Mouse (Mus musculus) midbrain, postnatal 0 days (tissue): ENCODE measurements around the gene Hip1r. TPM values are rescaled to one million over a fixed set of nuclear protein-coding genes. Genes with fewer than 3 reads are reported as not detected.
A peak's percentile ranks its signal among the peaks of the same experiment; 100 is the strongest.

ENCODE experiments used
- ATAC-seq: fragments of 200-750 bp; cut with Nextera tagmentation; 2 replicates; pipeline ENCODE4 v1.8.0; 2017; ENCODE audit warnings: moderate number of reproducible peaks, mild to moderate bottlenecking, moderate TSS enrichment, moderate library complexity; ENCODE audit not compliant: low FRiP score
- DNase-seq: peaks from one replicate; pipeline ENCODE4 v3.0.0-alpha.2; 2015; ENCODE audit warnings: low spot score
- H3K27ac ChIP-seq: fragments of 300-500 bp; sonication (generic); 2 replicates; pipeline ENCODE4 v1.5.1; 2014; ENCODE audit warnings: low read depth, mild to moderate bottlenecking, low read length, mixed read lengths
- H3K27me3 ChIP-seq: fragments of 300-500 bp; sonication (generic); 2 replicates; pipeline ENCODE4 v1.6.1; 2014; ENCODE audit warnings: low read length, control low read depth, mixed read lengths; ENCODE audit not compliant: insufficient read depth
- H3K36me3 ChIP-seq: fragments of 300-500 bp; sonication (generic); 2 replicates; pipeline ENCODE4 v1.6.1; 2014; ENCODE audit warnings: low read length, control low read depth, mixed read lengths; ENCODE audit not compliant: insufficient read depth
- H3K4me1 ChIP-seq: fragments of 300-500 bp; sonication (generic); 2 replicates; pipeline ENCODE4 v1.6.1; 2014; ENCODE audit warnings: mild to moderate bottlenecking, control low read depth, antibody characterized with exemption, low read length, mixed read lengths; ENCODE audit not compliant: insufficient read depth
- H3K4me2 ChIP-seq: fragments of 300-500 bp; sonication (generic); 2 replicates; pipeline ENCODE4 v1.6.1; 2014; ENCODE audit warnings: low read depth, mild to moderate bottlenecking, low read length, mixed read lengths; ENCODE audit not compliant: poor library complexity, severe bottlenecking
- H3K4me3 ChIP-seq: fragments of 300-500 bp; sonication (generic); 2 replicates; pipeline ENCODE4 v1.5.1; 2014; ENCODE audit warnings: low read depth, mild to moderate bottlenecking, low read length, moderate library complexity
- H3K9ac ChIP-seq: fragments of 300-500 bp; sonication (generic); replicated peaks from 2 replicates; pipeline ENCODE4 v1.6.1; 2014; ENCODE audit warnings: mild to moderate bottlenecking, low read length, moderate library complexity, mixed read lengths; ENCODE audit not compliant: poor library complexity, severe bottlenecking
- H3K9me3 ChIP-seq: fragments of 300-500 bp; sonication (generic); 2 replicates; pipeline ENCODE4 v1.6.1; 2016; ENCODE audit warnings: low read length, control low read depth
- CTCF ChIP-seq: IDR thresholded peaks from 2 replicates; pipeline ENCODE4 v1.5.1; 2016; ENCODE audit warnings: antibody characterized with exemption, mild to moderate bottlenecking
- WGBS: fragments of 180-500 bp; shearing (Covaris S2); extraction: QIAGEN DNeasy Blood & Tissue Kit; methylation state at CpG from one replicate; pipeline ENCODE4 v1.1.7; 2014; 5-methylcytosine and 5-hydroxymethylcytosine counted together
- polyA plus RNA-seq: library from polyadenylated mRNA; unstranded; fragments of >200 nt; fragmentation: Nextera tagmentation; extraction: Ambion mirVana; gene quantifications from 2 replicates; pipeline ENCODE4 v1.2.1, GENCODE M21; 2015
- total RNA-seq: library from RNA; depleted of rRNA; stranded (reverse); fragments of >200 nt; gene quantifications from 2 replicates; pipeline ENCODE4 v1.2.3, GENCODE M21; 2014

The Hip1r gene
- total and polyA plus RNA-seq, 2 experiments from 2014 or later: 25.8 to 45.4 TPM

- Histone ChIP-seq H3K4me1 (no peaks in the 10 kb centered on the region), H3K4me2 (no peak overlapping the region), H3K27ac (no peak overlapping the region), H3K27me3 (no peaks in the 10 kb centered on the region), H3K36me3 (peaks cover 21% of the 10 kb centered on the region), H3K4me3 (no peak overlapping the region), H3K9me3 (no peaks in the 10 kb centered on the region), H3K9ac (no peak overlapping the region)
- TF ChIP-seq CTCF: no peak
- ATAC-seq: no peak
- 89% methylated on average over 7 of the region's 7 CpGs for WGBS
- no peak for DNase-seq
Measured at GRCm38 (mm10) chr5:123994468-123994867, 21.0 kb downstream of the Hip1r start.

- H3K27me3 ChIP-seq: no peaks in the 10 kb centered on the region
- no peaks in the 10 kb centered on the region for H3K4me1 ChIP-seq
- H3K9me3 ChIP-seq: no peaks in the 10 kb centered on the region
- H3K9ac ChIP-seq: no peak overlapping the region
- H3K4me2 ChIP-seq: no peak overlapping the region
- H3K27ac ChIP-seq: no peak overlapping the region
- ATAC-seq (no peak), DNase-seq (no peak)
- 85% methylated on average over 6 of the region's 6 CpGs for WGBS
- H3K4me3 ChIP-seq: no peak overlapping the region
- no peak for TF ChIP-seq CTCF
- peaks cover 28% of the 10 kb centered on the region for H3K36me3 ChIP-seq
Measured at GRCm38 (mm10) chr5:123995388-123995787, 22.0 kb downstream of the Hip1r start.

GRCm38 (mm10) chr5:123996194-123996593 lies 22.8 kb downstream of the Hip1r start:
- TF ChIP-seq CTCF: peak; percentile 27
- no peak overlapping the region for H3K27ac ChIP-seq
- H3K27me3 ChIP-seq: no peaks in the 10 kb centered on the region
- no peaks in the 10 kb centered on the region for H3K4me1 ChIP-seq
- no peak overlapping the region for H3K4me3 ChIP-seq
- DNase-seq (no peak), ATAC-seq (no peak)
- 86% methylated on average over 10 of the region's 10 CpGs for WGBS
- H3K36me3 ChIP-seq: peaks cover 32% of the 10 kb centered on the region
- no peak overlapping the region for H3K9ac ChIP-seq
- no peaks in the 10 kb centered on the region for H3K9me3 ChIP-seq
- H3K4me2 ChIP-seq: no peak overlapping the region

- DNase-seq (no peak), ATAC-seq (no peak)
- 84% methylated on average over 13 of the region's 14 CpGs for WGBS
- Histone ChIP-seq H3K36me3 (peaks cover 32% of the 10 kb centered on the region), H3K9me3 (no peaks in the 10 kb centered on the region), H3K4me2 (no peak overlapping the region), H3K27me3 (no peaks in the 10 kb centered on the region), H3K9ac (no peak overlapping the region), H3K4me1 (no peaks in the 10 kb centered on the region), H3K4me3 (no peak overlapping the region), H3K27ac (no peak overlapping the region)
- no peak for TF ChIP-seq CTCF
Measured at GRCm38 (mm10) chr5:123996695-123997094, 23.3 kb downstream of the Hip1r start.

GRCm38 (mm10) chr5:123997211-123997751 lies 23.9 kb downstream of the Hip1r start:
- Histone ChIP-seq H3K36me3 (peaks cover 32% of the 10 kb centered on the region), H3K4me1 (no peaks in the 10 kb centered on the region), H3K9ac (no peak overlapping the region), H3K27me3 (no peaks in the 10 kb centered on the region), H3K9me3 (no peaks in the 10 kb centered on the region), H3K4me3 (no peak overlapping the region), H3K4me2 (no peak overlapping the region), H3K27ac (no peak overlapping the region)
- 81% methylated on average over 24 of the region's 24 CpGs for WGBS
- DNase-seq (peak; percentile 64), ATAC-seq (no peak)
- TF ChIP-seq CTCF: no peak

GRCm38 (mm10) chr5:123997811-123998210 lies 24.4 kb downstream of the Hip1r start:
- no peak overlapping the region for H3K27ac ChIP-seq
- TF ChIP-seq CTCF: no peak
- H3K27me3 ChIP-seq: no peaks in the 10 kb centered on the region
- 69% methylated on average over 14 of the region's 16 CpGs for WGBS
- H3K9me3 ChIP-seq: no peaks in the 10 kb centered on the region
- no peak overlapping the region for H3K4me3 ChIP-seq
- H3K4me2 ChIP-seq: no peak overlapping the region
- H3K36me3 ChIP-seq: peaks cover 35% of the 10 kb centered on the region
- no peaks in the 10 kb centered on the region for H3K4me1 ChIP-seq
- H3K9ac ChIP-seq: no peak overlapping the region
- ATAC-seq (no peak), DNase-seq (no peak)
